Mouse (Mus musculus) bone marrow macrophage, adult 2 months (primary cell): Measurements from ENCODE around the gene Fzd4.

Experiments
- CTCF ChIP-seq: IDR thresholded peaks from 2 replicates; pipeline ENCODE4 v1.5.1; 2012; ENCODE audit warnings: low read depth, mild to moderate bottlenecking, low read length, moderate library complexity
- POLR2A ChIP-seq: IDR thresholded peaks from 2 replicates; pipeline ENCODE4 v1.6.1; 2012; ENCODE audit warnings: mild to moderate bottlenecking, low read depth, low read length, borderline replicate concordance

DNA sequence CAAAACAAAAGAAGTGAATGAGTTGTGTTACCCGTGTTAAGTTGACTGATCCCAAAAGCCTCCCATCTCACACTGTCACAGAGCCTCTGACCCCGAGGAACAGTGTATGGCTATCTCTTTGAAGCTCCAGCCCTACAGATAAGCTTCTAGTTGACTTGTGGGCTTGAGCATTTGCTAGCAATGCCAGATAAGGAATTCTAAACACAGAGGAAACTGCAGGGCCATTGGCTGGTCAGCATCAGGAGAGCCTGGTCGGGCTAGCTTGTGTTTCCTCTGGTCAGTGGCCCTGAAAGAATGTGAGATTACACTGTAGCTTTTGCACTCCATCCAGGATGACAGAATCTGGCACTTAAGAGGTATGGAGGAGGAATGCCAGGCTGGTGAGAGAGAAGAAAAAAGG is 36.5 kb upstream of the Fzd4 start:
- TF ChIP-seq CTCF (no peak), POLR2A (no peak)
